Mouse (Mus musculus): ENCODE results near the gene Baiap2l1. TPM values are rescaled to one million over a fixed set of nuclear protein-coding genes. Genes with fewer than 3 reads are reported as not detected.

Baiap2l1 gene
- total and polyA plus RNA-seq, 3 experiments, result 0.11 TPM; not detected in 2

GRCm38 (mm10) chr5:144261309-144261708 lies 96.6 kb downstream of the Baiap2l1 start:
- DNase-seq (ENCODE audit: low spot score), result no peak
- H3K36me3 ChIP-seq (replicated peaks), result peaks cover 90% of the 10 kb centered on the region
- TF ChIP-seq GATA2 (IDR thresholded peaks at IDR 0.05; ENCODE audit: borderline replicate concordance, low read depth, low read length) (no peak), GATA1 (IDR thresholded peaks at IDR 0.05; ENCODE audit: borderline replicate concordance, low read length) (no peak), CTCF (IDR thresholded peaks at IDR 0.05; ENCODE audit: low read depth, low read length) (no peak), TAL1 (conservative IDR thresholded peaks at IDR 0.05; ENCODE audit: low read depth, low read length) (no peak), POLR2AphosphoS5 (IDR thresholded peaks at IDR 0.05; ENCODE audit: insufficient replicate concordance, low read depth, low read length) (no peak)

GRCm38 (mm10) chr5:144260464-144260863 lies 97.4 kb downstream of the Baiap2l1 start:
- TF ChIP-seq GATA1 (IDR thresholded peaks at IDR 0.05; ENCODE audit: borderline replicate concordance, low read length), result no peak
- TF ChIP-seq TAL1 (conservative IDR thresholded peaks at IDR 0.05; ENCODE audit: low read depth, low read length), result no peak
- TF ChIP-seq CTCF (IDR thresholded peaks at IDR 0.05; ENCODE audit: low read depth, low read length), result no peak
- TF ChIP-seq GATA2 (IDR thresholded peaks at IDR 0.05; ENCODE audit: borderline replicate concordance, low read depth, low read length), result no peak
- TF ChIP-seq POLR2AphosphoS5 (IDR thresholded peaks at IDR 0.05; ENCODE audit: insufficient replicate concordance, low read depth, low read length), result no peak
- DNase-seq (ENCODE audit: low spot score) (no peak), ATAC-seq (ENCODE audit: extremely low read depth, insufficient number of reproducible peaks, low FRiP score, poor library complexity, severe bottlenecking) (no peak)
- Histone ChIP-seq H3K4me3 (ENCODE audit: low read depth, low read length) (no peak overlapping the region), H3K27me3 (ENCODE audit: insufficient read depth, low read length) (no peaks in the 10 kb centered on the region), H3K4me1 (ENCODE audit: insufficient read depth, low read depth, low read length) (peaks cover 50% of the 10 kb centered on the region), H3K9me3 (replicated peaks) (no peaks in the 10 kb centered on the region), H3K36me3 (replicated peaks) (peaks cover 82% of the 10 kb centered on the region)

More at GRCm38 (mm10) chr5:144261309-144261708, 96.6 kb downstream of the Baiap2l1 start:
- H3K9me3 ChIP-seq (replicated peaks), result no peaks in the 10 kb centered on the region
- no peak overlapping the region for H3K4me3 ChIP-seq (ENCODE audit: low read depth, low read length)
- ATAC-seq (ENCODE audit: extremely low read depth, insufficient number of reproducible peaks, low FRiP score, poor library complexity, severe bottlenecking), result no peak
- H3K4me1 ChIP-seq (ENCODE audit: insufficient read depth, low read depth, low read length), result peaks cover 45% of the 10 kb centered on the region
- H3K27me3 ChIP-seq (ENCODE audit: insufficient read depth, low read length), result no peaks in the 10 kb centered on the region

GRCm38 (mm10) chr5:144259228-144259627 lies 98.7 kb downstream of the Baiap2l1 start:
- ATAC-seq (ENCODE audit: extremely low read depth, insufficient number of reproducible peaks, low FRiP score, poor library complexity, severe bottlenecking) (no peak), DNase-seq (ENCODE audit: low spot score) (no peak)
- Histone ChIP-seq H3K27me3 (ENCODE audit: insufficient read depth, low read length) (no peaks in the 10 kb centered on the region), H3K4me3 (ENCODE audit: low read depth, low read length) (no peak overlapping the region), H3K4me1 (ENCODE audit: insufficient read depth, low read depth, low read length) (peaks cover 55% of the 10 kb centered on the region), H3K9me3 (replicated peaks) (no peaks in the 10 kb centered on the region), H3K36me3 (replicated peaks) (peaks cover 72% of the 10 kb centered on the region)
- TF ChIP-seq CTCF (IDR thresholded peaks at IDR 0.05; ENCODE audit: low read depth, low read length) (no peak), GATA1 (IDR thresholded peaks at IDR 0.05; ENCODE audit: borderline replicate concordance, low read length) (no peak), POLR2AphosphoS5 (IDR thresholded peaks at IDR 0.05; ENCODE audit: insufficient replicate concordance, low read depth, low read length) (no peak), TAL1 (conservative IDR thresholded peaks at IDR 0.05; ENCODE audit: low read depth, low read length) (no peak), GATA2 (IDR thresholded peaks at IDR 0.05; ENCODE audit: borderline replicate concordance, low read depth, low read length) (no peak)

- H3K27me3 ChIP-seq (ENCODE audit: insufficient read depth, low read length), result no peaks in the 10 kb centered on the region
- ATAC-seq (ENCODE audit: extremely low read depth, insufficient number of reproducible peaks, low FRiP score, poor library complexity, severe bottlenecking) (no peak), DNase-seq (ENCODE audit: low spot score) (no peak)
- TF ChIP-seq CTCF (IDR thresholded peaks at IDR 0.05; ENCODE audit: low read depth, low read length), result no peak
- no peak for TF ChIP-seq GATA1 (IDR thresholded peaks at IDR 0.05; ENCODE audit: borderline replicate concordance, low read length)
- no peak for TF ChIP-seq POLR2AphosphoS5 (IDR thresholded peaks at IDR 0.05; ENCODE audit: insufficient replicate concordance, low read depth, low read length)
- TF ChIP-seq TAL1 (conservative IDR thresholded peaks at IDR 0.05; ENCODE audit: low read depth, low read length), result no peak
- no peak for TF ChIP-seq GATA2 (IDR thresholded peaks at IDR 0.05; ENCODE audit: borderline replicate concordance, low read depth, low read length)
- H3K36me3 ChIP-seq (replicated peaks), result peaks cover 71% of the 10 kb centered on the region
- no peak overlapping the region for H3K4me3 ChIP-seq (ENCODE audit: low read depth, low read length)
- H3K4me1 ChIP-seq (ENCODE audit: insufficient read depth, low read depth, low read length), result peaks cover 60% of the 10 kb centered on the region
- H3K9me3 ChIP-seq (replicated peaks), result no peaks in the 10 kb centered on the region
These were observed 99.2 kb downstream of the Baiap2l1 start for GRCm38 (mm10) chr5:144258687-144259086.

GRCm38 (mm10) chr5:144258131-144258611 lies 99.7 kb downstream of the Baiap2l1 start:
- H3K36me3 ChIP-seq (replicated peaks), result peaks cover 66% of the 10 kb centered on the region
- H3K9me3 ChIP-seq (replicated peaks), result no peaks in the 10 kb centered on the region
- no peak for ATAC-seq (ENCODE audit: extremely low read depth, insufficient number of reproducible peaks, low FRiP score, poor library complexity, severe bottlenecking)
- H3K27me3 ChIP-seq (ENCODE audit: insufficient read depth, low read length), result no peaks in the 10 kb centered on the region
- H3K4me1 ChIP-seq (ENCODE audit: insufficient read depth, low read depth, low read length), result peaks cover 61% of the 10 kb centered on the region
- no peak for TF ChIP-seq POLR2AphosphoS5 (IDR thresholded peaks at IDR 0.05; ENCODE audit: insufficient replicate concordance, low read depth, low read length)
- no peak for TF ChIP-seq GATA2 (IDR thresholded peaks at IDR 0.05; ENCODE audit: borderline replicate concordance, low read depth, low read length)
- TF ChIP-seq GATA1 (IDR thresholded peaks at IDR 0.05; ENCODE audit: borderline replicate concordance, low read length), result no peak
- TF ChIP-seq TAL1 (conservative IDR thresholded peaks at IDR 0.05; ENCODE audit: low read depth, low read length), result no peak
- TF ChIP-seq CTCF (IDR thresholded peaks at IDR 0.05; ENCODE audit: low read depth, low read length), result no peak
- DNase-seq (ENCODE audit: low spot score), result no peak
- H3K4me3 ChIP-seq (ENCODE audit: low read depth, low read length), result no peak overlapping the region; the same call in 1 of the 2 replicates

GRCm38 (mm10) chr5:144257451-144258110 lies 100.3 kb downstream of the Baiap2l1 start:
- H3K4me1 ChIP-seq (ENCODE audit: insufficient read depth, low read depth, low read length), result peaks cover 61% of the 10 kb centered on the region
- no peaks in the 10 kb centered on the region for H3K27me3 ChIP-seq (ENCODE audit: insufficient read depth, low read length)
- no peak overlapping the region; the same call in 1 of the 2 replicates for H3K4me3 ChIP-seq (ENCODE audit: low read depth, low read length)
- H3K9me3 ChIP-seq (replicated peaks), result no peaks in the 10 kb centered on the region
- DNase-seq (ENCODE audit: low spot score), result no peak
- TF ChIP-seq POLR2AphosphoS5 (IDR thresholded peaks at IDR 0.05; ENCODE audit: insufficient replicate concordance, low read depth, low read length) (no peak), GATA2 (IDR thresholded peaks at IDR 0.05; ENCODE audit: borderline replicate concordance, low read depth, low read length) (no peak), TAL1 (conservative IDR thresholded peaks at IDR 0.05; ENCODE audit: low read depth, low read length) (no peak), CTCF (IDR thresholded peaks at IDR 0.05; ENCODE audit: low read depth, low read length) (no peak)
- peaks cover 63% of the 10 kb centered on the region for H3K36me3 ChIP-seq (replicated peaks)
- ATAC-seq (ENCODE audit: extremely low read depth, insufficient number of reproducible peaks, low FRiP score, poor library complexity, severe bottlenecking), result no peak
